Mouse (Mus musculus): Measurements from ENCODE around the gene Aldh1a3. TPM values are rescaled to one million over a fixed set of nuclear protein-coding genes. Genes with fewer than 3 reads are reported as not detected.
A peak's percentile ranks its signal among the peaks of the same experiment; 100 is the strongest.

Gene Aldh1a3
- polyA plus RNA-seq, 1 experiment from 2014 or later = 29.6 TPM

DNA sequence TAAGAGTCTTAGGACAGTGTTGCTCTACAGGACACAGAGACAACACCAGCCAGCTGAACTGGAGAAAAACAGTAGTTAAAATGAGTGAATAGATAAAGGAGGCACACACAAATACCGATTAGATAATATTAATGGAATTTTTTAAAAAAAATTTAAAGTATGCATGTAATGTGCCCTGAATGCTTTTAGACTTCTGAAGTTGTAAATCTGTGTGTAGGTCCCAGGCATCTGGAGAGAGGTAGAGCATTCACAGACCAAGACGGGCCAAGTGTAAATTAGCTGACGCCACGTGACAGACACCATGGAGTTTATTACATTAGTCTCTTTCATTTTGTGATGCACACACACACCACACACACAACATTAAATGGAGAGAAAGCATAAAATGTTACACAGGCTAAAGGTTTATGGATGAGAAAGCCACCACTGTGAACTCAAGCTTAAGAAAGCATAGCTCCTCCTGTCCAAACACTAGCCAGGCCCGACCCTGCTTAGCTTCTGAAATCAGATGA lies 57.3 kb downstream of the Aldh1a3 start:
- Histone ChIP-seq H3K4me1 (ENCODE audit: control insufficient read depth, insufficient read depth, low read length) (peaks cover 13% of the 10 kb centered on the region; the same call in 1 of the 2 replicates), H3K27ac (replicated peaks; ENCODE audit: low read depth, low read length) (peak overlapping the region; percentile 55), H3K9me3 (ENCODE audit: control insufficient read depth, low read length) (no peaks in the 10 kb centered on the region), H3K4me2 (ENCODE audit: low read depth, low read length) (no peak overlapping the region), H3K27me3 (replicated peaks; ENCODE audit: control insufficient read depth, insufficient read depth, low read length) (no peaks in the 10 kb centered on the region), H3K9ac (ENCODE audit: low read depth, low read length) (no peak overlapping the region), H3K36me3 (ENCODE audit: control insufficient read depth, insufficient read depth, low read length) (no peaks in the 10 kb centered on the region), H3K4me3 (ENCODE audit: low read depth, low read length) (no peak overlapping the region)
- no peak for ATAC-seq (ENCODE audit: low read depth)
- DNase-seq (ENCODE audit: low spot score) = peak; percentile 15
- 58% methylated on average over 5 of the region's 5 CpGs for WGBS

DNA sequence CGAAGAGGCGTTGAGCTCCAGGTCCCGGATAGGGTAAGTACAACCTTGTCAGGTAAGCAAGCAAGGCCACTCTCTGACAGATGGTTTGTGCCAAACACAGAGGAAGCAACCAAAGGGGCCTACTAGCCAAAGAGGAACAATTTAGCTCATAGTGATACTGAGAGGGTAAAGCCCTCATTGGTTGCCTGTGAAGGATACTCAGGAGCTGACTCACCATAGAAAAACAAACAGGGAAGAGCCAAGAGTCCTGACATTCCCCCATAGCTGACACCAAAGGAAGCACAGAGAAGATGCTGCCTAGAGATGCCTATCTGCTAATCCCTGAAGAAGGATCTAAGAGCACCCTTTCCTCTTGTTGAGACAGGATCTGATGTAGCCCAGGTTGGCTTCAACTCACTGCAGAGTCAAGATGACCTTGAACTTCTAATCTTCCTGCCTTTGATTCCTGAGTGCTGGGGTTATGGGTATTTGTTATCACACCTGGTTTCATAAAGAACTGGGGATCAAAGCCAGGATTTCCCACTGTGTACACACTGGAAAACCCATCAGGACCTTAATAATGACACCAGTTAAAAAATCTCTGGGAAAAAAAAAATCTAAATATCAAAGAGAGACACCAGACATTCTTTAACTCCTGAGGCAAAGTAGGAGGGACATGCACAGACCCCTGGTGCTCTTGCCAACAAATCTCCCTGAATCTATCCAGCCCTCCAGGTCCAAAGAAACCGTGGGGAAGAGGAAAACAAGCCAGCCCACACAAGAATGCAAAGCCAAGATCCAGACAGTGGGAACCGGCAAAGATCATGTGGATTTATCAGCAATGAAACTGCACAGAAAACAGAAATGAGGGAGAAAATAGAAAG lies 58.0 kb downstream of the Aldh1a3 start:
- DNase-seq (ENCODE audit: low spot score) = no peak
- no peak for ATAC-seq (ENCODE audit: low read depth)
- H3K27me3 ChIP-seq (replicated peaks; ENCODE audit: control insufficient read depth, insufficient read depth, low read length) = no peaks in the 10 kb centered on the region
- peaks cover 13% of the 10 kb centered on the region; the same call in 1 of the 2 replicates for H3K4me1 ChIP-seq (ENCODE audit: control insufficient read depth, insufficient read depth, low read length)
- H3K9me3 ChIP-seq (ENCODE audit: control insufficient read depth, low read length) = no peaks in the 10 kb centered on the region
- 0 out of 2 replicates have a peak, but pooled peaks cover 3% of the 10 kb centered on the region for H3K36me3 ChIP-seq (ENCODE audit: control insufficient read depth, insufficient read depth, low read length)
- WGBS = 64% methylated on average over 5 of the region's 5 CpGs
- peak overlapping the region; percentile 55 for H3K27ac ChIP-seq (replicated peaks; ENCODE audit: low read depth, low read length)
- H3K4me3 ChIP-seq (ENCODE audit: low read depth, low read length) = no peak overlapping the region
- no peak overlapping the region for H3K4me2 ChIP-seq (ENCODE audit: low read depth, low read length)
- no peak overlapping the region for H3K9ac ChIP-seq (ENCODE audit: low read depth, low read length)

- Histone ChIP-seq H3K9ac (ENCODE audit: low read depth, low read length) (no peak within 1 kb of the TSS), H3K27me3 (replicated peaks; ENCODE audit: control insufficient read depth, insufficient read depth, low read length) (no peaks in the 10 kb centered on the region), H3K27ac (replicated peaks; ENCODE audit: low read depth, low read length) (no peak within 1 kb of the TSS), H3K4me2 (ENCODE audit: low read depth, low read length) (no peak within 1 kb of the TSS), H3K36me3 (ENCODE audit: control insufficient read depth, insufficient read depth, low read length) (0 out of 2 replicates have a peak, but pooled peaks cover 3% of the 10 kb centered on the region), H3K4me3 (ENCODE audit: low read depth, low read length) (no peak within 1 kb of the TSS), H3K9me3 (ENCODE audit: control insufficient read depth, low read length) (peaks cover 15% of the 10 kb centered on the region), H3K4me1 (ENCODE audit: control insufficient read depth, insufficient read depth, low read length) (peaks cover 13% of the 10 kb centered on the region; the same call in 1 of the 2 replicates)
- ATAC-seq (ENCODE audit: low read depth) (no peak), DNase-seq (ENCODE audit: low spot score) (peak; percentile 81)
- 30% methylated on average over 2 of the region's 2 CpGs for WGBS
Observed at GRCm38 (mm10) chr7:66365904-66366303, 61.4 kb downstream of the Aldh1a3 start, which contains the start of gene Gm10974. TSS of gene Gm10974 (plus strand) at chr7:66365905.

DNA sequence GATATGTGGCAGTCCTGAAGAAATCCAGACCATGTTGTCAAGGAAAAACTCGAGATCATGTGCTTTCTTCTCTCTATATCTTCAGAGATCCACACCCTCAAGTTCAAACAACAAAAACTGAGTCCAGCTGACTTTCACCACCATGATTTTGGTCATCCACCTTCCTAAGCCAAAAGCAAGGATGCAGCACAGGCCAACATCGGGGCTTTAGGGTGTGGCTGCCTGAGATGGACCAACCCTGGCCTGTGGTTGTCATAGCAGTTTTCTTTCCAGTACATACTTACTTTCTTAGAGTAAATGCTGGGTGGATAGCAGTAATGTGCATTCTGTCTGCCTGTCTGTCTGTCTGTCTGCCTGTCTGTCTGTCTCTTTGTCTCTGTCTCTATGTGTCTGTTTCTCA lies 61.9 kb downstream of the Aldh1a3 start:
- H3K9ac ChIP-seq (ENCODE audit: low read depth, low read length) = no peak overlapping the region
- no peak overlapping the region for H3K27ac ChIP-seq (replicated peaks; ENCODE audit: low read depth, low read length)
- DNase-seq (ENCODE audit: low spot score) (no peak), ATAC-seq (ENCODE audit: low read depth) (no peak)
- H3K4me1 ChIP-seq (ENCODE audit: control insufficient read depth, insufficient read depth, low read length) = peaks cover 13% of the 10 kb centered on the region; the same call in 1 of the 2 replicates
- WGBS = 70% methylated on average over 2 of the region's 2 CpGs
- H3K36me3 ChIP-seq (ENCODE audit: control insufficient read depth, insufficient read depth, low read length) = peaks cover 6% of the 10 kb centered on the region; the same call in 1 of the 2 replicates
- H3K4me3 ChIP-seq (ENCODE audit: low read depth, low read length) = no peak overlapping the region
- no peak overlapping the region for H3K4me2 ChIP-seq (ENCODE audit: low read depth, low read length)
- peaks cover 18% of the 10 kb centered on the region for H3K9me3 ChIP-seq (ENCODE audit: control insufficient read depth, low read length)
- H3K27me3 ChIP-seq (replicated peaks; ENCODE audit: control insufficient read depth, insufficient read depth, low read length) = no peaks in the 10 kb centered on the region

- Histone ChIP-seq H3K4me2 (ENCODE audit: low read depth, low read length) (no peak overlapping the region), H3K9me3 (ENCODE audit: control insufficient read depth, low read length) (peaks cover 27% of the 10 kb centered on the region), H3K9ac (ENCODE audit: low read depth, low read length) (no peak overlapping the region), H3K27me3 (replicated peaks; ENCODE audit: control insufficient read depth, insufficient read depth, low read length) (no peaks in the 10 kb centered on the region), H3K27ac (replicated peaks; ENCODE audit: low read depth, low read length) (no peak overlapping the region), H3K36me3 (ENCODE audit: control insufficient read depth, insufficient read depth, low read length) (peaks cover 13% of the 10 kb centered on the region; the same call in 1 of the 2 replicates), H3K4me3 (ENCODE audit: low read depth, low read length) (no peak overlapping the region), H3K4me1 (ENCODE audit: control insufficient read depth, insufficient read depth, low read length) (peaks cover 6% of the 10 kb centered on the region; the same call in 1 of the 2 replicates)
- no peak for ATAC-seq (ENCODE audit: low read depth)
- DNase-seq (ENCODE audit: low spot score) = no peak
- WGBS = 93% methylated on average over 11 of the region's 11 CpGs
Observed at GRCm38 (mm10) chr7:66364491-66364890, 62.8 kb downstream of the Aldh1a3 start.

DNA sequence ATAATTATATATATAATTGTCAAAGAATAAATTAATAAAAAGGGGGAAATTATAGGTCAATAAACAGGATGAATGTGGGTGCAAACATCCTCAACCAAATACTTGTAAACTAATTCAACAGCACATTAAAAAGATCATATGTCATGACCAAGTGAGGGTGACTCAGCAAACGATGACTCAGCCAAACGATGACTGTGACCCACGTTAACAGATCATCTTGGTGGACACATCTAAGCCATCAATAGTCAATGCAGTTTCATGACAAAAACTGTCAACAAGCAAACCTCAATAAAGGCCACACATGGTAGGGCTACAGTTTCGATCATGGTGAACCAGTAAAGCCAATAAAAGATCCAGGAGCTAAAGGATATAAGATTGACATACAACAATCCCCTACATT lies 68.3 kb downstream of the Aldh1a3 start:
- 89% methylated on average over 4 of the region's 4 CpGs for WGBS
- Histone ChIP-seq H3K4me3 (ENCODE audit: low read depth, low read length) (no peak overlapping the region), H3K27me3 (replicated peaks; ENCODE audit: control insufficient read depth, insufficient read depth, low read length) (no peaks in the 10 kb centered on the region), H3K4me1 (ENCODE audit: control insufficient read depth, insufficient read depth, low read length) (no peaks in the 10 kb centered on the region), H3K9me3 (ENCODE audit: control insufficient read depth, low read length) (peaks cover 28% of the 10 kb centered on the region), H3K36me3 (ENCODE audit: control insufficient read depth, insufficient read depth, low read length) (peaks cover 11% of the 10 kb centered on the region; the same call in 1 of the 2 replicates), H3K27ac (replicated peaks; ENCODE audit: low read depth, low read length) (no peak overlapping the region), H3K4me2 (ENCODE audit: low read depth, low read length) (no peak overlapping the region), H3K9ac (ENCODE audit: low read depth, low read length) (no peak overlapping the region)
- ATAC-seq (ENCODE audit: low read depth) (no peak), DNase-seq (ENCODE audit: low spot score) (no peak)

- Histone ChIP-seq H3K36me3 (ENCODE audit: control insufficient read depth, insufficient read depth, low read length) (peaks cover 11% of the 10 kb centered on the region; the same call in 1 of the 2 replicates), H3K27me3 (replicated peaks; ENCODE audit: control insufficient read depth, insufficient read depth, low read length) (no peaks in the 10 kb centered on the region), H3K4me2 (ENCODE audit: low read depth, low read length) (no peak overlapping the region), H3K4me1 (ENCODE audit: control insufficient read depth, insufficient read depth, low read length) (no peaks in the 10 kb centered on the region), H3K4me3 (ENCODE audit: low read depth, low read length) (no peak overlapping the region), H3K9me3 (ENCODE audit: control insufficient read depth, low read length) (peaks cover 28% of the 10 kb centered on the region), H3K9ac (ENCODE audit: low read depth, low read length) (no peak overlapping the region), H3K27ac (replicated peaks; ENCODE audit: low read depth, low read length) (no peak overlapping the region)
- ATAC-seq (ENCODE audit: low read depth) (no peak), DNase-seq (ENCODE audit: low spot score) (no peak)
- 85% methylated on average over 3 of the region's 3 CpGs for WGBS
Observed at GRCm38 (mm10) chr7:66358461-66358860, 68.9 kb downstream of the Aldh1a3 start.

DNA sequence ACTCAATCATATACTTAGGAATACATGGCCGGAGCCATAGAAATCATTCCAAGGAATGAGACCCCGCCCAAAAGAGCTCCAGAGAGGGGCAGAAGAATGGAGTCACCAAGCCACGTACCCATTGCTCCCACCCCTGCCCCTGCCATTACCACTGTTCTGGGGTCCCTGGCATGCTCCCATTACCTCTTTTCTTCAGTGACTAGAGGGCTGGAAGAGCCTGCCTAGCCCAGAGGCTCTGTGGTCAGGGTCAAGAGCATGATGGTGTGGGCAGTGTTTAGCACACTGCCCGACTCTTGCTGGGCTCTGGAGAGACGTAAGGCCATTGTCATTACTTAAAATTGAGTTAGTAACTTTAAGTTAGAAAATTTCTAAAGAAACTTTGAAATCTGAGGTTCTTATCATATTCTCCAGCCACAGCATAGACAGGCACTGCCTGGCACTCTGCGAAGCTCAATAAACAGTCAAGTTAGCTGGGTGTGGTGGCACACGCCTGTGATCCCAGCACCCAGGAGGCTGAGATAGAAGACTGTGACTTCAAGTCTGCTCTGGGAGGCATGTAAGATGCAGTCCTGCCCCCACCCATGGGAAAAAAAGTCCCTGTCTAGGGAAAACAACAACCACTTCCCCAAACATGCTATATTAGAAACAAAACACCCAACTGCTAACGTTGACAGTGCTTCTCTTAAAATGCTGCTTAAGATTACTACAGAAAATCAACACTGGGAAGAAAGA lies 71.4 kb downstream of the Aldh1a3 start:
- peaks cover 11% of the 10 kb centered on the region; the same call in 1 of the 2 replicates for H3K36me3 ChIP-seq (ENCODE audit: control insufficient read depth, insufficient read depth, low read length)
- DNase-seq (ENCODE audit: low spot score) = no peak
- H3K4me2 ChIP-seq (ENCODE audit: low read depth, low read length) = no peak overlapping the region
- H3K27ac ChIP-seq (replicated peaks; ENCODE audit: low read depth, low read length) = no peak overlapping the region
- peaks cover 12% of the 10 kb centered on the region; the same call in 1 of the 2 replicates for H3K9me3 ChIP-seq (ENCODE audit: control insufficient read depth, low read length)
- H3K27me3 ChIP-seq (replicated peaks; ENCODE audit: control insufficient read depth, insufficient read depth, low read length) = no peaks in the 10 kb centered on the region
- no peak overlapping the region for H3K9ac ChIP-seq (ENCODE audit: low read depth, low read length)
- H3K4me3 ChIP-seq (ENCODE audit: low read depth, low read length) = no peak overlapping the region
- ATAC-seq (ENCODE audit: low read depth) = no peak
- H3K4me1 ChIP-seq (ENCODE audit: control insufficient read depth, insufficient read depth, low read length) = no peaks in the 10 kb centered on the region
- WGBS = 85% methylated on average over 8 of the region's 8 CpGs
